Mouse (Mus musculus) neutrophil, adult 5-6 weeks (primary cell): ENCODE results near the gene Nlrp6. TPM values are rescaled to one million over a fixed set of nuclear protein-coding genes. Genes with fewer than 3 reads are reported as not detected.
A peak's percentile ranks its signal among the peaks of the same experiment; 100 is the strongest.

ENCODE experiments used
- ATAC-seq: fragments of 151-379, 151-347 bp; 2 replicates; pipeline ENCODE4 v1.8.0; 2017; ENCODE audit warnings: mild to moderate bottlenecking, moderate TSS enrichment; ENCODE audit not compliant: insufficient number of reproducible peaks, poor library complexity, low FRiP score, severe bottlenecking; ENCODE audit errors: extremely low read depth
- total RNA-seq: library from RNA; stranded (forward); fragments of 200-1000 nt; gene quantifications from 2 replicates; pipeline ENCODE4 v1.2.3, GENCODE M21; 2017

The Nlrp6 gene
- 0.47 TPM in 1 of 2 replicates, not detected in the other for total RNA-seq

DNA sequence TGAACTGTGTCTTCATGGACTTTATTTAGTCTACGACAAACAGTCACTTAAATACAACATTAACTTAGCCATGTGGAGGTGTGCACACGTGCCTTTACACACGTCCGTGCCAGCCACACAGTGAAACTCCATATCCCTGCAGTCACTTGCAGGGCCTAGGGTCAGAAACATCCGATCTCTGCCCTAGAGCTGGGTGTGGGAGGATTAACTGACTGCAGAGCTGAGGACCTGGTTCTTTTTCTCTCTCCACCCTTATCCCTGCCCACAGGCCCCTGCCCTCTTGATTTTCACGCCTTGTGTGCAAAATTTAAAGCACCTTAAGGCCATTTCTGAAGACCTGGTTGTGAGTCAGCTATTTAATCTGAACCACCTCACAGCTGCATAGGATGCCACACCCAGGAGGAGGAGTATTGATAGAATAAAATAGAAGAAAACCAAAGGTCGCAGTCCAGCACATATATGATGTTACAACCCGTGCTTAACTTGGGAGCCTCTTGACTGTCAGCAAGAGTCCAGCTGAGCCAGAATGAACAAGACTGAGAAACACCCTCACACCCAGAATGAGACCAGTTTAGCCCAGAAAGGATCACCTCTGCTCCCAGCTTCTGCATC lies at the start of gene Nlrp6:
Gene Nlrp6 (plus strand): TSS at position 485 of the 612 bp plus-strand sequence.
- ATAC-seq: no peak

GRCm38 (mm10) chr7:140874224-140874623 lies 46.5 kb upstream of the Nlrp6 start:
- ATAC-seq: no peak

DNA sequence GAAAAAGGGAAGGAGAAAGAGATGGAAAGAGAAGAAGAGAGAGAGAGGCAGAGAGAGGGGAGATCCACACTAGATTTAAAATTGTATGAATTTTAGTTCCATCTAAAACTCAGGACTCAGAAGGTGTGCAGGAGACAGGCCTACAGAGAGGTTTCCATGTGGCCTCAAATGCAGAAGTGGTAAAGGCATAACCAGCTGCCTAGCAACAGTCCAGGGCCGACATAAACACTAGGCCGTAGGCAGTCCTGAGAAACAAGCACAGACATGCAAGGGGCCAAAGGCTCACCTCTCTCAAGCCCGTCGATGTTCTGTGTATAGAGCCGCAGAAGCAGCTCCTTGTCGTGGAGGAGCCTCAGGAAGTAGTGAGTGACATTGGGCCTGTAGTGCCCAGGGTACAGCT lies 43.3 kb upstream of the Nlrp6 start:
- peak; percentile 53; the same call in 1 of the 2 replicates for ATAC-seq

GRCm38 (mm10) chr7:140879355-140879754 lies 41.3 kb upstream of the Nlrp6 start:
- no peak for ATAC-seq

DNA sequence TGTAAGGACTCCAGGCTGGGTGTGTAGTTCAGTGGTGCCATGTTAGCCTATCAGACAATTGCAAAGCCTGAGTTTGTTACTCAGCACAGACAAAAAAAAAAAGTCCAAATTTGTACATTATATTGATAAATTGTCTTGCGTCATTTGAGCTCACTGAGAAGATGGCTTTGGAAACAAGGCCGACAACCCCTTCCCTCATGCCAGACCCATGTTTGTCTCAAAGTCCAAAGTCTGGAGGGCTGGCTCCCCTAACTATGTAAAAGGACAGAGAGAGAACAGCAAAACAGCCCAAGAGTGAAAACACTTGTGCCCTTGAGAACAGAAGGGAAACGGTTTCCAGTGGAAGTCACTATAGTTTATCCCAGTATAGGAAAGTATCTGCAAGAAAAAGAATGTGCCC lies 40.3 kb upstream of the Nlrp6 start:
- no peak for ATAC-seq

DNA sequence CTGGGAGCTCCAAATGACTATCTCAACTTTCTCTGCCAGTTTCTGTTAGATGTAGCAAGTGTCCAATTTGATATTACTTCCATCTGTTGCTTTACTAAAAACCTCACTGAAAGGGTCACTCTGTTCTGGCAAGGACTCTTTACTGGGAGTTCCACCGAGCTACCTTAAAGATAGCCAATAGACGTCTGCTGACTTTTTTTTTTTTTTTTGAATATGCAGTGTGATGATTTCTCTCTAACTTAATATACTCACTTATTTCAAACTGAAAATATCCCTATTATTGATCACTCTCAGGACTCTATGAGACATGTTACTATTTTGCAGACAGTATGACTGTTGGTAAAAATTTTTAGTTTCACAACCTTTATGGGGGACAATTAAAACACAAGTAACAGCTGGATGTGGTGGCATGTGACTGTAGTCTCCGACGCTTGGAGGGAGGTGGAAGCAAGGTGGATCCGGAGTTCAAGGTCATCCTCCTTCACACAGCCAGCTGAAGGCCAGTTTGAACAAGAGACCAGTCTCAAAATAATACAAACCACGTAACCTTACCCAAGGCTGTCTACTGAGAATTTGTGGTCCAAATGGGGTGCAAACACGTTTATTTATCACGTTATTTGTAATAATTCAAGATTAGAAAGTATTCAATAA lies 39.7 kb upstream of the Nlrp6 start:
- no peak for ATAC-seq

- ATAC-seq: peak; percentile 90
Observed at GRCm38 (mm10) chr7:140881696-140882468, 38.8 kb upstream of the Nlrp6 start, which contains the start of the genes Psmd13 and Sirt3. TSS of gene Psmd13 (plus strand) at chr7:140881968. TSS of gene Sirt3 (minus strand) at chr7:140882309.

- ATAC-seq: no peak
Observed at GRCm38 (mm10) chr7:140882469-140882803, 38.3 kb upstream of the Nlrp6 start.

DNA sequence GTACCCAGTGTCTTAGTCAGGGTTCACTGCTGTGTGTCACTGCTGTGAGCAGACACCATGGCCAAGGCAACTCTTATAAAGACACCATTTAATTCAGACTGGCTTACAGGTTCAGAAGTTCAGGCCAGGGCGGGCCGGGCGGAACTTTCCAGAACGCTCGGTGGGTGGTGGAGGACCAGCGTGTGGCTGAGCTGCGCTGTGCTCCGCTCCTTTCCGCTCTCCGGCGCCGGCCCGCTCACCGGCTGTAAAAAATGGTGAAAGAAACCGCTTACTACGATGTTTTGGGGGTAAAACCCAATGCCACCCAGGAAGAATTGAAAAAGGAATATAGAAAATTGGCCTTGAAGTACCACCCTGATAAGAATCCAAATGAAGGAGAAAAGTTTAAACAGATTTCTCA lies 30.1 kb upstream of the Nlrp6 start:
- 0 out of 2 replicates have a peak, but pooled peaks have one; percentile 44 for ATAC-seq

- ATAC-seq: no peak
Observed at GRCm38 (mm10) chr7:140894031-140894430, 26.7 kb upstream of the Nlrp6 start.

GRCm38 (mm10) chr7:140894611-140895010 lies 26.1 kb upstream of the Nlrp6 start:
- no peak for ATAC-seq

DNA sequence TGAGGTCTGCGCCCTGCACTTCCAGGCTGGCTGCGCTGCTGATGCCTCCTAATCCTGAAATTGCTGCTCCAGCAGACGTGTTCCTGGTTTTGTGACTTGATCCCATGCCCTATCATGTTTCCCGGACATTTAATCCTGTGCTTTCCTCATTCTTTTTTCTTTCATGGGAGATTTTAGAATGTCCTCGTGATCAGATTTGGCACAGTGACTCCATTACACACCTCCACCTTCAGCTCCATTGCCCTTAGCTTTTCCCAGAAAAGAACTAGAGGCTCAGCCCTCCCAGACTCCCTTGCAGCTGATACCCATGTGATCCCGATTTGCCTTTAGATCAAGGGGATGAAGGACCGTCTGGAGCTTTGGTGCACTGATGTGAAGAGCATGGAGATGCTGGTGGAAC lies 22.8 kb upstream of the Nlrp6 start:
- ATAC-seq: no peak

- no peak for ATAC-seq
Observed at GRCm38 (mm10) chr7:140899121-140899520, 21.6 kb upstream of the Nlrp6 start.

DNA sequence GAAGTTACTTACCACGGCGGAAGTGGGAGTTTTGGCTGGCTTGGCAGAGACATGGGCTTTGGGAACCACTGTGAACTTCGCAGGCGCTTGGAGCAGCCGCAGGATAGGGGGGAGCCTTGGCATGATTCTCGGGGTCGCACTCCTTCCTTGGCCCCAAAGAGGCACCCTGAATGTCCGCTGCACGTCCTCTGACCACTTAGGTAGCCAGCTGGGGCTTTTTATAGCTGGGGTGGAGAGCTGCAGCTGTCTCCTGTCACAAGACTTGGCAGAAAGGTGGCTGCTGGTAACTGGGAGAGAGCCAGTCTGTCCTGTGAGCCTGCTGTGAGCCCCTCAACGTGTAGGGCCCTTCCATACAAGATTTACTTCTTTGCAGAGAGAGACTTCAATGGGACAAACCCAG lies 20.5 kb upstream of the Nlrp6 start, which contains the start of gene Cox8b:
Gene Cox8b (minus strand): TSS at position 227 of the 400 bp plus-strand sequence.
- no peak for ATAC-seq

DNA sequence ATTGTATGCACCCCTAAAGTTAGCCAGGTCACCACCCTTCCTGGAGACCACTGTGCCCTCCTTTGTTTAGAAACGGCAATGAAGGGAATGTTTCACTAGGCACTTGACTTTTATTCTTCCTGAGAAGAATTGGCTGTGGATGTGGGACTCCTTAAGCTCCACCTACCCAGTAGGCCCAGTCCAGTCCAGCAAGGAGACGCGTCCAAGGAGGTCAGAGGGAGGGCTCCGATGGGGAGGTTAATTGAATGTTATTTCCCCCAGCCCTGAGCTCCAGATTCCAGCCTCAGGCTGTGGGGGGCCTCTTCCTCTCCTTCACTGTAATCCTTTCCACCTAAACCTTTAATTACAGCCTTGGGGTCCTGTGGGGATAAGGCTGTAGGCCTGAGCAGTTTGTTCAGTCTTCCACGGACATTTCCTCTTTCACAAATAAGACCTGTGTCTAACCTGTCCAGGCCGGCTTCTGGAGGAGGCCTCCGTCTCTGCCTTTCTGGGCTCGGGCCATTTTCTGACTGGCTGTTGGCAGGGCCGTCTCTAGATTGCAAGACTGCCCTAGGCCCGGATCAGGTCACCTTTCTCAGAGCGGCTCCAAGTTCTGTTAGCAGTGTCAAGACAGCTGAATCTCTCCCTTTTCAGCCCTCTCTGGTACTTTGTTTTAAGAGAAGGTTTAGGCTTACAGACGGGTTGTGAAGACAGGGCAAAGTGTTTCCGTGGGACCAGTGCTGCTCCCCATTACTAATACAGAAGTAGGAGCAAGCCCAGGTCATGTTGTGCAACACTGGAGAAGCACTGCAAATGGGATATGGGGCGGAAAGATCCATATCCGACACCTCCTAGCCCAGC lies 18.4 kb upstream of the Nlrp6 start:
- no peak for ATAC-seq

DNA sequence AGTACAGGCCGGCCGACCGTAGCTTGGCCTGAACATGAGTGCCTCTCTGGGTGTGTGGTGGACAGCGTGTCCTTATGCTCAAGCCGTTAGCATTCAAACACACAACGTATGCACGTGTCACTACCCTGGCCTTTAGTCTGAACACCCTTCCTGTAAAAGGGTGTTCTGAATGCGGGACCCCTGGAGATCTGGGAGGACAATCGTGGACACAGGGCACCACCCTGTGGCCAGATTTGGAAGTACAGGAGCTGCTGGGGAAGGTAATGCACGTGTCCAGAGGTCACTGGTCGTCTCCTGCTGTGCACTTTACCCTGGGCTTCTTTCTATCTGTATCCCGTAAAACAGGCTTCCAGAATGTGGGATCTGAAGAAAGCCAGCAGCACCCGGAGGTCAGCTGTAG lies 17.5 kb upstream of the Nlrp6 start:
- ATAC-seq: peak; percentile 53

DNA sequence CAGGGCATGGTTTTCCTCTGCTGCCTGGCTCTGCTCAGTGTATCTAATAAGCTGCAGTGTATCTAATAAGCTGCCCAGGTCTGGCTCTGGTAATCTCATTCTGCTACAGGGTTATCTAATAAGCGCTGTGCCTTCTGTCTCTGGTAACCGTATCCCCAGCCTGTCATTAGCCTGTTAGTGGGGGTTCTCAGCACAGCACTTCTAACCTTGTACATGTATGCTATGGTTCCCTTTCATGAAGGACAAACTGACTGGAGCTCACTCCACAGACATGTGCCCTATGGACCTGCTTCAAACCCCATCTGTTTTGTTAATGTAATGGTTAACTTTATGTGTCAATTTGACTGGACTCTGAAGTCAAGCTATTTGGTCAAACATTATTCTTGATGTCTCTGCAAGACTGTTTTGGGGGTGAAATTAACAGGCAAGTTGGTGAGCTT lies 15.0 kb upstream of the Nlrp6 start:
- no peak for ATAC-seq

DNA sequence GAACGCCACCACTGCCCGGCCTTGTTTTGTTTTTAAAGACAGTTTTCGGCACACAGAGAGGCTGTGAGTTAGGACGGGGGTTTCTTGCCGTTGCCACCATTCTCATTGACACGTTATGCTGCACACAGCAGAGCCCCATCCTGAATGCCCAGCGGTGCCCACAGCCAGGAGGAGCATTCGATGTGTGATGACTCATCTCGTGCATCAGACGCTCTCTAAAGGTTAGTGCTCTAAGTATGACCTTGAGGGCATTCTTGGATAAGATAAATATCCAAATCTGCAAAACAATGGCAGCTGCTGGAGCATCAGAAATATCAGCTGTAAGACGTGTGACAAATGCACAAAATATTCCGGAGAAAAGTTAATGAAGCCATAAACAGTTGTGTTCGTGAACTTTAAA lies 13.6 kb upstream of the Nlrp6 start:
- ATAC-seq: no peak

- ATAC-seq: no peak
Observed at GRCm38 (mm10) chr7:140907697-140908096, 13.0 kb upstream of the Nlrp6 start.
